Mouse (Mus musculus): Measurements from ENCODE around the gene Pard3b. TPM values are rescaled to one million over a fixed set of nuclear protein-coding genes. Genes with fewer than 3 reads are reported as not detected.

Gene Pard3b
- total and polyA plus RNA-seq, 3 experiments: 0.30 to 0.75 (median 0.63) TPM

GRCm38 (mm10) chr1:62636906-62637673 lies 998.5 kb downstream of the Pard3b start:
- in situ Hi-C loops (cut with MboI; ENCODE audit: low pct_ligation_motif_present, low pct_unique_long_range_greater_than_20kb, low sequenced_read_pairs) (no loop called here), dilution Hi-C loops (cut with MboI; ENCODE audit: extremely low pct_ligation_motif_present, extremely low pct_unique_long_range_greater_than_20kb, low sequenced_read_pairs) (no loop called here)
- Histone ChIP-seq H3K27ac (ENCODE audit: insufficient read depth, low read depth) (no peak overlapping the region), H3K4me3 (replicated peaks in 1 of 3; ENCODE audit: low read depth in 2 of 3, low read length in 2 of 3, poor library complexity in 1 of 3) (no peak overlapping the region), H3K27me3 (replicated peaks) (no peaks in the 10 kb centered on the region), H3K4me2 (ENCODE audit: insufficient read depth, low read depth, poor library complexity, severe bottlenecking) (no peak overlapping the region), H3K9me3 (replicated peaks; ENCODE audit: low read length) (no peaks in the 10 kb centered on the region), H3K79me2 (replicated peaks; ENCODE audit: control insufficient read depth, extremely low read depth, insufficient read depth, poor library complexity, severe bottlenecking) (no peaks in the 10 kb centered on the region), H3K9ac (ENCODE audit: insufficient read depth, low read depth) (no peak overlapping the region), H3K4me1 (ENCODE audit: control insufficient read depth in 1 of 2, insufficient read depth in 2 of 2) (peaks cover 0 to 17% of the 10 kb centered on the region in 2 experiments; a peak in 2 of 4 replicates), H3K36me3 (replicated peaks in 1 of 2; ENCODE audit: control insufficient read depth in 1 of 2, insufficient read depth in 1 of 2, low read length in 1 of 2) (no peaks in the 10 kb centered on the region)
- DNase-seq (ENCODE audit: extremely low read depth): no peak
- TF ChIP-seq JUND (conservative IDR thresholded peaks at IDR 0.05; ENCODE audit: low read depth, low read length) (no peak), MAFK (IDR thresholded peaks at IDR 0.05; ENCODE audit: insufficient replicate concordance, low read length) (no peak), ZC3H11A (IDR thresholded peaks at IDR 0.05; ENCODE audit: low read depth, low read length) (no peak), KAT2A (IDR thresholded peaks at IDR 0.05; ENCODE audit: insufficient replicate concordance, low read length) (no peak), NRF1 (IDR thresholded peaks at IDR 0.05; ENCODE audit: low read depth, low read length) (no peak), CTCF (conservative IDR thresholded peaks at IDR 0.05 in 1 of 2, IDR thresholded peaks at IDR 0.05 in 1 of 2; ENCODE audit: low read depth in 2 of 2, low read length in 2 of 2) (no peak), USF2 (conservative IDR thresholded peaks at IDR 0.05; ENCODE audit: low read depth, low read length) (no peak), EP300 (IDR thresholded peaks at IDR 0.05; ENCODE audit: low read length) (no peak), TCF12 (IDR thresholded peaks at IDR 0.05; ENCODE audit: low read depth, low read length) (no peak), ELF1 (IDR thresholded peaks at IDR 0.05; ENCODE audit: low read depth, low read length) (no peak), MYC (IDR thresholded peaks at IDR 0.05; ENCODE audit: low read depth, low read length) (no peak), RCOR1 (conservative IDR thresholded peaks at IDR 0.05; ENCODE audit: low read depth, low read length) (no peak), SMC3 (IDR thresholded peaks at IDR 0.05; ENCODE audit: low read depth, low read length) (no peak)

- H3K27ac ChIP-seq (ENCODE audit: insufficient read depth, low read depth): no peak overlapping the region
- H3K4me1 ChIP-seq (ENCODE audit: control insufficient read depth in 1 of 2, insufficient read depth in 2 of 2): peaks cover 0 to 17% of the 10 kb centered on the region in 2 experiments; a peak in 2 of 4 replicates
- H3K27me3 ChIP-seq (replicated peaks): no peaks in the 10 kb centered on the region
- H3K4me2 ChIP-seq (ENCODE audit: insufficient read depth, low read depth, poor library complexity, severe bottlenecking): no peak overlapping the region
- dilution Hi-C loops (cut with MboI; ENCODE audit: extremely low pct_ligation_motif_present, extremely low pct_unique_long_range_greater_than_20kb, low sequenced_read_pairs): no loop called here
- TF ChIP-seq TBP (conservative IDR thresholded peaks at IDR 0.05; ENCODE audit: low read depth, low read length) (no peak), ETS1 (conservative IDR thresholded peaks at IDR 0.05; ENCODE audit: low read depth, low read length) (no peak), BHLHE40 (IDR thresholded peaks at IDR 0.05; ENCODE audit: low read depth, low read length) (no peak), E2F4 (IDR thresholded peaks at IDR 0.05; ENCODE audit: insufficient replicate concordance, low read depth, low read length) (no peak), JUN (IDR thresholded peaks at IDR 0.05; ENCODE audit: insufficient read depth, low read depth, low read length) (no peak), NELFE (IDR thresholded peaks at IDR 0.05; ENCODE audit: low read depth, low read length) (no peak), MEF2A (IDR thresholded peaks at IDR 0.05; ENCODE audit: borderline replicate concordance, low read depth, low read length) (no peak), RCOR1 (conservative IDR thresholded peaks at IDR 0.05; ENCODE audit: low read depth, low read length) (no peak), PAX5 (IDR thresholded peaks at IDR 0.05; ENCODE audit: low read length) (no peak), IRF4 (IDR thresholded peaks at IDR 0.05; ENCODE audit: low read depth, low read length) (no peak), ZKSCAN1 (IDR thresholded peaks at IDR 0.05; ENCODE audit: borderline replicate concordance, low read depth, low read length) (no peak)
- DNase-seq (ENCODE audit: extremely low read depth): no peak
- no peak overlapping the region for H3K4me3 ChIP-seq (replicated peaks in 1 of 3; ENCODE audit: low read depth in 2 of 3, low read length in 2 of 3, poor library complexity in 1 of 3)
- no peaks in the 10 kb centered on the region for H3K9me3 ChIP-seq (replicated peaks; ENCODE audit: low read length)
- in situ Hi-C loops (cut with MboI; ENCODE audit: low pct_ligation_motif_present, low pct_unique_long_range_greater_than_20kb, low sequenced_read_pairs): no loop called here
- no peaks in the 10 kb centered on the region for H3K79me2 ChIP-seq (replicated peaks; ENCODE audit: control insufficient read depth, extremely low read depth, insufficient read depth, poor library complexity, severe bottlenecking)
- H3K9ac ChIP-seq (ENCODE audit: insufficient read depth, low read depth): no peak overlapping the region
- H3K36me3 ChIP-seq (replicated peaks in 1 of 2; ENCODE audit: control insufficient read depth in 1 of 2, insufficient read depth in 1 of 2, low read length in 1 of 2): no peaks in the 10 kb centered on the region
These were observed 1000.4 kb downstream of the Pard3b start for GRCm38 (mm10) chr1:62639012-62639411.
